Mouse (Mus musculus) neural tube, embryonic 15.5 days (tissue): ENCODE measurements around the gene Slc30a7. TPM values are rescaled to one million over a fixed set of nuclear protein-coding genes. Genes with fewer than 3 reads are reported as not detected.

Source experiments
- ATAC-seq: fragments of 200-750 bp; cut with Nextera tagmentation; 2 replicates; pipeline ENCODE4 v1.8.0; 2017; ENCODE audit warnings: mild to moderate bottlenecking, moderate TSS enrichment, moderate library complexity; ENCODE audit not compliant: low FRiP score
- H3K27ac ChIP-seq: fragments of 300-500 bp; sonication (generic); replicated peaks from 2 replicates; pipeline ENCODE4 v1.5.1; 2015; ENCODE audit warnings: mild to moderate bottlenecking, inconsistent platforms
- H3K27me3 ChIP-seq: fragments of 300-500 bp; sonication (generic); replicated peaks from 2 replicates; pipeline ENCODE4 v1.6.1; 2015; ENCODE audit warnings: inconsistent platforms
- H3K36me3 ChIP-seq: fragments of 300-500 bp; sonication (generic); 2 replicates; pipeline ENCODE4 v1.6.1; 2015; ENCODE audit warnings: inconsistent platforms
- H3K4me1 ChIP-seq: fragments of 300-500 bp; sonication (generic); 2 replicates; pipeline ENCODE4 v1.6.1; 2015; ENCODE audit warnings: inconsistent platforms
- H3K4me2 ChIP-seq: fragments of 300-500 bp; sonication (generic); 2 replicates; pipeline ENCODE4 v1.6.1; 2015; ENCODE audit warnings: inconsistent platforms, mild to moderate bottlenecking, moderate library complexity
- H3K4me3 ChIP-seq: fragments of 300-500 bp; sonication (generic); replicated peaks from 2 replicates; pipeline ENCODE4 v1.5.1; 2015; ENCODE audit warnings: mild to moderate bottlenecking, inconsistent platforms
- H3K9ac ChIP-seq: fragments of 300-500 bp; sonication (generic); replicated peaks from 2 replicates; pipeline ENCODE4 v1.6.1; 2015; ENCODE audit warnings: mild to moderate bottlenecking, inconsistent platforms
- H3K9me3 ChIP-seq: fragments of 300-500 bp; sonication (generic); replicated peaks from 2 replicates; pipeline ENCODE4 v1.6.1; 2016; ENCODE audit warnings: inconsistent platforms
- WGBS: fragments of 180-500 bp; shearing (Covaris S2); methylation state at CpG from one replicate; pipeline ENCODE4 v1.1.7; 2015; ENCODE audit warnings: mixed read lengths; 5-methylcytosine and 5-hydroxymethylcytosine counted together
- polyA plus RNA-seq: library from polyadenylated mRNA; unstranded; fragments of >200 nt; fragmentation: Nextera tagmentation; extraction: Ambion mirVana; gene quantifications from 2 replicates; pipeline ENCODE4 v1.2.1, GENCODE M21; 2015

Gene Slc30a7
- 14.6 and 18.7 TPM in 2 replicates for polyA plus RNA-seq

- Histone ChIP-seq H3K4me1 (peaks cover 44% of the 10 kb centered on the region), H3K4me3 (peak within 1 kb of the TSS; percentile 91), H3K27me3 (no peaks in the 10 kb centered on the region), H3K36me3 (0 out of 2 replicates have a peak, but pooled peaks cover 6% of the 10 kb centered on the region), H3K9me3 (no peaks in the 10 kb centered on the region), H3K27ac (peak within 1 kb of the TSS; percentile 90), H3K4me2 (peak within 1 kb of the TSS; percentile 86), H3K9ac (peak within 1 kb of the TSS; percentile 88)
- WGBS, result under 1% methylated on average over 67 of the region's 67 CpGs
- peak; percentile 93 for ATAC-seq
These were observed at the start of gene Slc30a7, which contains the start of gene Extl2 for GRCm38 (mm10) chr3:116006978-116007940. Slc30a7 (minus strand) TSS chr3:116007406. Extl2 (plus strand) TSS chr3:116007462.

GRCm38 (mm10) chr3:116047034-116047433 lies 39.8 kb upstream of the Slc30a7 start:
- H3K27me3 ChIP-seq, result no peaks in the 10 kb centered on the region
- 46% methylated on average over 5 of the region's 5 CpGs for WGBS
- no peaks in the 10 kb centered on the region for H3K36me3 ChIP-seq
- no peaks in the 10 kb centered on the region for H3K4me1 ChIP-seq
- no peak overlapping the region for H3K9ac ChIP-seq
- ATAC-seq, result no peak
- H3K9me3 ChIP-seq, result no peaks in the 10 kb centered on the region
- no peak overlapping the region for H3K4me2 ChIP-seq
- H3K27ac ChIP-seq, result 0 out of 2 replicates have a peak overlapping the region, but pooled peaks have one; percentile 18
- H3K4me3 ChIP-seq, result no peak overlapping the region

- Histone ChIP-seq H3K9me3 (no peaks in the 10 kb centered on the region), H3K4me1 (no peaks in the 10 kb centered on the region), H3K4me3 (no peak overlapping the region), H3K36me3 (no peaks in the 10 kb centered on the region), H3K9ac (no peak overlapping the region), H3K27me3 (no peaks in the 10 kb centered on the region), H3K4me2 (no peak overlapping the region), H3K27ac (no peak overlapping the region)
- WGBS, result 91% methylated on average over 2 of the region's 2 CpGs
- no peak for ATAC-seq
These were observed 38.8 kb upstream of the Slc30a7 start for GRCm38 (mm10) chr3:116046000-116046399.

- H3K4me3 ChIP-seq, result no peak overlapping the region
- no peaks in the 10 kb centered on the region for H3K27me3 ChIP-seq
- H3K9ac ChIP-seq, result no peak overlapping the region
- no peak overlapping the region for H3K4me2 ChIP-seq
- WGBS, result 78% methylated on average over 3 of the region's 3 CpGs
- no peak overlapping the region for H3K27ac ChIP-seq
- H3K4me1 ChIP-seq, result no peaks in the 10 kb centered on the region
- H3K9me3 ChIP-seq, result no peaks in the 10 kb centered on the region
- H3K36me3 ChIP-seq, result no peaks in the 10 kb centered on the region
- ATAC-seq, result no peak
These were observed 33.6 kb upstream of the Slc30a7 start for GRCm38 (mm10) chr3:116040776-116041175.

- 57% methylated on average over 3 of the region's 3 CpGs for whole genome bisulfite sequencing
- Histone ChIP-seq H3K27me3 (no peaks in the 10 kb centered on the region), H3K36me3 (no peaks in the 10 kb centered on the region), H3K27ac (no peak overlapping the region), H3K9ac (no peak overlapping the region), H3K9me3 (no peaks in the 10 kb centered on the region), H3K4me2 (no peak overlapping the region), H3K4me1 (peaks cover 5% of the 10 kb centered on the region; the same call in 1 of the 2 replicates), H3K4me3 (no peak overlapping the region)
- ATAC-seq, result no peak; the same call in 1 of the 2 replicates
These were observed 26.6 kb upstream of the Slc30a7 start for GRCm38 (mm10) chr3:116033871-116034222.

- H3K4me1 ChIP-seq, result peaks cover 5% of the 10 kb centered on the region; the same call in 1 of the 2 replicates
- WGBS, result 57% methylated on average over 6 of the region's 6 CpGs
- H3K36me3 ChIP-seq, result no peaks in the 10 kb centered on the region
- ATAC-seq, result no peak
- no peaks in the 10 kb centered on the region for H3K9me3 ChIP-seq
- H3K9ac ChIP-seq, result no peak overlapping the region
- no peak overlapping the region for H3K4me3 ChIP-seq
- no peaks in the 10 kb centered on the region for H3K27me3 ChIP-seq
- no peak overlapping the region for H3K4me2 ChIP-seq
- H3K27ac ChIP-seq, result no peak overlapping the region
These were observed 26.1 kb upstream of the Slc30a7 start for GRCm38 (mm10) chr3:116033218-116033870.

- Histone ChIP-seq H3K4me1 (peaks cover 5% of the 10 kb centered on the region; the same call in 1 of the 2 replicates), H3K27ac (no peak overlapping the region), H3K9me3 (no peaks in the 10 kb centered on the region), H3K36me3 (peaks cover 12% of the 10 kb centered on the region), H3K27me3 (no peaks in the 10 kb centered on the region), H3K4me3 (no peak overlapping the region), H3K9ac (no peak overlapping the region), H3K4me2 (no peak overlapping the region)
- peak; percentile 70; the same call in 1 of the 2 replicates for ATAC-seq
- 70% methylated on average over 11 of the region's 11 CpGs for WGBS
These were observed 23.1 kb upstream of the Slc30a7 start for GRCm38 (mm10) chr3:116030152-116030788.

- no peak overlapping the region for H3K27ac ChIP-seq
- H3K27me3 ChIP-seq, result no peaks in the 10 kb centered on the region
- H3K4me1 ChIP-seq, result peaks cover 5% of the 10 kb centered on the region; the same call in 1 of the 2 replicates
- H3K9ac ChIP-seq, result no peak overlapping the region
- WGBS, result 90% methylated on average over 20 of the region's 20 CpGs
- H3K9me3 ChIP-seq, result no peaks in the 10 kb centered on the region
- H3K4me2 ChIP-seq, result no peak overlapping the region
- ATAC-seq, result no peak
- H3K36me3 ChIP-seq, result peaks cover 16% of the 10 kb centered on the region
- H3K4me3 ChIP-seq, result no peak overlapping the region
These were observed 19.8 kb upstream of the Slc30a7 start for GRCm38 (mm10) chr3:116026996-116027395.

- no peaks in the 10 kb centered on the region for H3K9me3 ChIP-seq
- no peaks in the 10 kb centered on the region for H3K27me3 ChIP-seq
- H3K4me1 ChIP-seq, result peaks cover 5% of the 10 kb centered on the region; the same call in 1 of the 2 replicates
- no peak overlapping the region for H3K9ac ChIP-seq
- no peak for ATAC-seq
- WGBS, result 81% methylated on average over 10 of the region's 10 CpGs
- H3K36me3 ChIP-seq, result peaks cover 16% of the 10 kb centered on the region
- H3K4me3 ChIP-seq, result no peak overlapping the region
- H3K4me2 ChIP-seq, result no peak overlapping the region
- no peak overlapping the region for H3K27ac ChIP-seq
These were observed 18.5 kb upstream of the Slc30a7 start for GRCm38 (mm10) chr3:116025701-116026100.

- H3K9ac ChIP-seq, result no peak overlapping the region
- no peak overlapping the region for H3K4me3 ChIP-seq
- no peak overlapping the region for H3K4me2 ChIP-seq
- H3K27ac ChIP-seq, result no peak overlapping the region
- 78% methylated on average over 5 of the region's 5 CpGs for WGBS
- no peaks in the 10 kb centered on the region for H3K9me3 ChIP-seq
- no peaks in the 10 kb centered on the region for H3K4me1 ChIP-seq
- no peak for ATAC-seq
- H3K27me3 ChIP-seq, result no peaks in the 10 kb centered on the region
- peaks cover 16% of the 10 kb centered on the region for H3K36me3 ChIP-seq
These were observed 17.5 kb upstream of the Slc30a7 start for GRCm38 (mm10) chr3:116024669-116025068.

GRCm38 (mm10) chr3:116024236-116024635 lies 17.0 kb upstream of the Slc30a7 start:
- H3K4me3 ChIP-seq, result no peak overlapping the region
- no peaks in the 10 kb centered on the region for H3K9me3 ChIP-seq
- WGBS, result 91% methylated on average over 12 of the region's 12 CpGs
- no peak overlapping the region for H3K9ac ChIP-seq
- no peaks in the 10 kb centered on the region for H3K4me1 ChIP-seq
- no peak overlapping the region for H3K4me2 ChIP-seq
- no peak for ATAC-seq
- peaks cover 16% of the 10 kb centered on the region for H3K36me3 ChIP-seq
- H3K27ac ChIP-seq, result no peak overlapping the region
- H3K27me3 ChIP-seq, result no peaks in the 10 kb centered on the region
